Mouse (Mus musculus) spleen, postnatal 10 days (tissue): Measurements from ENCODE around the gene Them7.
A peak's percentile ranks its signal among the peaks of the same experiment; 100 is the strongest.

ENCODE experiments used
- DNase-seq, 2 experiments: peaks; one replicate each; pipeline ENCODE4 v3.0.0; 2021 to 2022; ENCODE audit warnings: low spot score in 2 of 2

Them7 gene

GRCm38 (mm10) chr2:105375261-105375660 lies 151.1 kb downstream of the Them7 start:
- no peak for DNase-seq

- DNase-seq, result no peak
These were observed 151.6 kb downstream of the Them7 start for GRCm38 (mm10) chr2:105375705-105376104.

- DNase-seq, result no peak
These were observed 155.6 kb downstream of the Them7 start for GRCm38 (mm10) chr2:105379682-105380081.

- DNase-seq, result no peak
These were observed 156.7 kb downstream of the Them7 start for GRCm38 (mm10) chr2:105380757-105381319.

- DNase-seq, result no peak
These were observed 158.9 kb downstream of the Them7 start for GRCm38 (mm10) chr2:105383063-105383462.

- no peak for DNase-seq
These were observed 160.9 kb downstream of the Them7 start for GRCm38 (mm10) chr2:105384998-105385397.

GRCm38 (mm10) chr2:105386418-105386817 lies 162.3 kb downstream of the Them7 start:
- DNase-seq, result no peak

GRCm38 (mm10) chr2:105389007-105389890 lies 165.1 kb downstream of the Them7 start:
- no peak for DNase-seq

GRCm38 (mm10) chr2:105390653-105391413 lies 166.7 kb downstream of the Them7 start:
- no peak for DNase-seq

- DNase-seq, result no peak
These were observed 167.3 kb downstream of the Them7 start for GRCm38 (mm10) chr2:105391414-105391784.

GRCm38 (mm10) chr2:105392514-105392913 lies 168.4 kb downstream of the Them7 start:
- no peak for DNase-seq

GRCm38 (mm10) chr2:105394375-105394774 lies 170.3 kb downstream of the Them7 start:
- DNase-seq, result no peak

- DNase-seq, result no peak
These were observed 171.9 kb downstream of the Them7 start for GRCm38 (mm10) chr2:105396066-105396465.

GRCm38 (mm10) chr2:105397446-105398211 lies 173.5 kb downstream of the Them7 start:
- no peak for DNase-seq

- peak in 1 of 2 experiments; percentile 55 for DNase-seq
These were observed 174.5 kb downstream of the Them7 start for GRCm38 (mm10) chr2:105398636-105399084.

GRCm38 (mm10) chr2:105399085-105399891 lies 175.2 kb downstream of the Them7 start, which contains the start of gene Rcn1:
Gene Rcn1, minus strand, starts transcription at chr2:105399319.
- peak; percentile 31 to 68 for DNase-seq

GRCm38 (mm10) chr2:105400558-105400957 lies 176.4 kb downstream of the Them7 start:
- no peak for DNase-seq

- no peak for DNase-seq
These were observed 178.1 kb downstream of the Them7 start for GRCm38 (mm10) chr2:105402180-105402579.

- DNase-seq, result no peak
These were observed 184.4 kb downstream of the Them7 start for GRCm38 (mm10) chr2:105408511-105408910.

GRCm38 (mm10) chr2:105409253-105409652 lies 185.1 kb downstream of the Them7 start:
- DNase-seq, result no peak

GRCm38 (mm10) chr2:105414309-105414708 lies 190.2 kb downstream of the Them7 start:
- DNase-seq, result no peak
